Comparison of ENCODE assay signal across 9 mouse cellular contexts in the genomic region with DNA sequence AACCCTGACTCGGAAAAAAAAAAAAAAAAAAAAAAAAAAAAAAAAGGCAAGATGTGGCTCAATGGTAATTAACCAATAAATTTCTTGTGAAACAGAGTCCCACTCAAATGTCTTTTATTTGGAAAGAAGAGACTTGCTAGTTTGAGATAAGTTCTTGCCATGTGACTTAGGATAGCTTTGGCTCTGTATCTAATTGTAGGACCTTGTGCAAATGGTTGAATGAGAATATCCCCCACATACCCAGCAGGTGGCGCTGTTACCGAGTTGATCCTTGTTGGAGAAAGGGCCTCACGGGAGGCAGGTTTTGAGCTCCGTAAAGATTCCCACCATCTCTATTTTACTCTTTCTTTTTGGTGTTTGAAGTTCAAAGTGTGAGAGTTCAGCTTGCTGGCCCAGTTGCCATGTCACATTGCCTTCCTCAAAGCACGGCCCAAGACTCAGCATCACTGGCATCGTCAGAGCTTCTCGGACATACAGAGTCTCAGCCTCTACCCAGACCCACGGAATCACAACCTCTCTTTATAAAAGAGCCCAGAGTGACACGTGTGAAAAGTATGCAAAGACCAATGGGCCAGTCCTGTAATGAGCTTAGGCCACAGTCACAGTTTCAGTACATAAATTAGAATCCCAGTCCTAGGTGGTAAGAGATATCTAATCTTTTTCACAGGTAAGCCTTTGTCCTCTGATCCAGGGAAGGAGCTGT. TPM values are rescaled to one million over a fixed set of nuclear protein-coding genes. Genes with fewer than 3 reads are reported as not detected.
DNase-seq lines count a peak whose midpoint lies in the region; ATAC-seq and TF ChIP-seq lines count a peak whose summit lies in the region.
"Had no signal": no experiment of that assay in that cellular context is flagged by ENCODE, and none has a peak within 500 bp of the region (broad histone marks: within the 10 kb centered on the region; RNA-seq: fewer than 3 reads in every experiment).

No protein-coding gene starts in this region.

- H3K4me2 ChIP-seq in hindbrain, embryonic 12.5 days (replicated peaks) = no peak overlapping the region; the same call in 1 of the 2 replicates
- H3K4me2 ChIP-seq in lung, postnatal 0 days (replicated peaks; ENCODE audit: low read depth, low read length) = no peak overlapping the region

- 31% methylated on average over 10 of the region's 10 CpGs for WGBS in hindbrain, embryonic 12.5 days
- WGBS in lung, postnatal 0 days = 30% methylated on average over 10 of the region's 10 CpGs

- POLR2A ChIA-PET in Patski (lab: Charles Lee) = no interaction called here

- no peak for TF ChIP-seq EP300 in lung, postnatal 0 days (IDR thresholded peaks at IDR 0.05)

- peak; percentile 76 for TF ChIP-seq CTCF in Patski (IDR thresholded peaks at IDR 0.05)
- TF ChIP-seq CTCF in lung, postnatal 0 days (IDR thresholded peaks at IDR 0.05) = peak; percentile 85

- no peak overlapping the region for H3K27ac ChIP-seq in hindbrain, embryonic 12.5 days
- H3K27ac ChIP-seq in lung, postnatal 0 days (ENCODE audit: low read length) = no peak overlapping the region

- DNase-seq in Patski (ENCODE audit: low read depth, low spot score) = no peak
- peak; percentile 92 to 95 for DNase-seq in cerebellum, postnatal 14 days
- peak; percentile 71 to 88 for DNase-seq in frontal cortex, postnatal 14 days (ENCODE audit: low spot score in 2 of 2)
- DNase-seq in layer of hippocampus, adult 9-11 months = peak; percentile 81
- peak; percentile 88 for DNase-seq in lung, postnatal 0 days (ENCODE audit: low spot score)
- peak; percentile 89 for DNase-seq in ovary, postnatal 14 days (ENCODE audit: low spot score)
- DNase-seq in thymus, postnatal 14 days = peak; percentile 84

- no peak overlapping the region for H3K9ac ChIP-seq in hindbrain, embryonic 12.5 days
- H3K9ac ChIP-seq in lung, postnatal 0 days (replicated peaks; ENCODE audit: low read depth) = no peak overlapping the region

- no peaks in the 10 kb centered on the region for H3K9me3 ChIP-seq in hindbrain, embryonic 12.5 days (replicated peaks)
- no peaks in the 10 kb centered on the region for H3K9me3 ChIP-seq in lung, postnatal 0 days (ENCODE audit: low read length)

- in situ Hi-C loops in Patski (cut with MboI; ENCODE audit: low pct_unique_long_range_greater_than_20kb) = no loop called here

- no peak for ATAC-seq in Patski
- ATAC-seq in hindbrain, embryonic 12.5 days (ENCODE audit: low FRiP score) = peak; percentile 56; the same call in 1 of the 2 replicates
- ATAC-seq in lung, postnatal 0 days = peak; percentile 55

- no peaks in the 10 kb centered on the region for H3K4me1 ChIP-seq in hindbrain, embryonic 12.5 days
- H3K4me1 ChIP-seq in lung, postnatal 0 days (ENCODE audit: insufficient read depth, low read depth, low read length) = no peaks in the 10 kb centered on the region

- CTCF ChIA-PET in Patski (lab: Charles Lee) = interaction anchor here (0.6 to 4.2 kb wide), 15 partner anchors 8 to 112 kb away, joined by 3 to 28 read pairs (median 4); partner anchors contain the start of genes Fcrla and Fcrlb

- no peaks in the 10 kb centered on the region for H3K36me3 ChIP-seq in hindbrain, embryonic 12.5 days
- no peaks in the 10 kb centered on the region for H3K36me3 ChIP-seq in lung, postnatal 0 days (ENCODE audit: insufficient read depth, low read length)

- peaks cover 5% of the 10 kb centered on the region for H3K27me3 ChIP-seq in Patski
- peaks cover 35% of the 10 kb centered on the region for H3K27me3 ChIP-seq in hindbrain, embryonic 12.5 days
- no peaks in the 10 kb centered on the region; the same call in 1 of the 2 replicates for H3K27me3 ChIP-seq in lung, postnatal 0 days (replicated peaks; ENCODE audit: insufficient read depth, low read length)

- no peak overlapping the region for H3K4me3 ChIP-seq in hindbrain, embryonic 12.5 days
- no peak overlapping the region for H3K4me3 ChIP-seq in lung, postnatal 0 days (ENCODE audit: low read depth, low read length)

RNA-seq across cellular contexts. Expression of gene Fcrlb, which starts 11.1 kb away (rescaled TPM):
- polyA plus RNA-seq in Patski (2021) = 0.22 TPM
- polyA plus RNA-seq in hindbrain, embryonic 12.5 days (2016; fragmentation: Nextera tagmentation; extraction: Ambion mirVana) = not detected in 2 replicates
- 0.26 TPM in 1 of 2 replicates, not detected in the other for polyA plus RNA-seq in lung, postnatal 0 days (2015; fragmentation: Nextera tagmentation; extraction: Ambion mirVana)
- polyA plus RNA-seq: stomach, embryonic 16.5 days had no signal

RNA-seq across cellular contexts. Expression of gene Dusp12, which starts 16.3 kb away (rescaled TPM):
- 27.3 TPM for polyA plus RNA-seq in Patski (2021)
- 35.4 and 35.9 TPM in 2 replicates for polyA plus RNA-seq in hindbrain, embryonic 12.5 days (2016; fragmentation: Nextera tagmentation; extraction: Ambion mirVana)
- 22.5 and 23.2 TPM in 2 replicates for polyA plus RNA-seq in lung, postnatal 0 days (2015; fragmentation: Nextera tagmentation; extraction: Ambion mirVana)

RNA-seq across cellular contexts. Expression of gene Gm26620, which starts 16.8 kb away (rescaled TPM):
- polyA plus RNA-seq in Patski (2021) = 0.26 TPM
- polyA plus RNA-seq in hindbrain, embryonic 12.5 days (2016; fragmentation: Nextera tagmentation; extraction: Ambion mirVana) = 0.63 TPM in 1 of 2 replicates, not detected in the other
- polyA plus RNA-seq in lung, postnatal 0 days (2015; fragmentation: Nextera tagmentation; extraction: Ambion mirVana) = 0.46 and 0.79 TPM in 2 replicates

RNA-seq across cellular contexts. Expression of gene Fcrla, which starts 25.7 kb away (rescaled TPM):
- not detected for polyA plus RNA-seq in Patski (2021)
- not detected in 2 replicates for polyA plus RNA-seq in hindbrain, embryonic 12.5 days (2016; fragmentation: Nextera tagmentation; extraction: Ambion mirVana)
- 0.67 and 0.76 TPM in 2 replicates for polyA plus RNA-seq in lung, postnatal 0 days (2015; fragmentation: Nextera tagmentation; extraction: Ambion mirVana)

RNA-seq across cellular contexts. Expression of gene Atf6, which starts 34.1 kb away (rescaled TPM):
- polyA plus RNA-seq in Patski (2021) = 51.2 TPM
- polyA plus RNA-seq in hindbrain, embryonic 12.5 days (2016; fragmentation: Nextera tagmentation; extraction: Ambion mirVana) = 10.3 and 11.3 TPM in 2 replicates
- 10.8 and 11.0 TPM in 2 replicates for polyA plus RNA-seq in lung, postnatal 0 days (2015; fragmentation: Nextera tagmentation; extraction: Ambion mirVana)
